Mouse (Mus musculus) CH12.LX (cell line): ENCODE measurements around the gene Mdp1. TPM values are rescaled to one million over a fixed set of nuclear protein-coding genes. Genes with fewer than 3 reads are reported as not detected.

Source experiments
- DNase-seq: peaks from one replicate; pipeline ENCODE4 v3.0.0-alpha.2; 2013; ENCODE audit errors: extremely low read depth
- H3K27ac ChIP-seq: 2 replicates; pipeline ENCODE4 v1.5.1; 2012; ENCODE audit warnings: low read depth, mild to moderate bottlenecking, control low read depth, moderate library complexity; ENCODE audit not compliant: insufficient read depth
- H3K27me3 ChIP-seq: replicated peaks from 2 replicates; pipeline ENCODE3; 2012; ENCODE audit warnings: inconsistent platforms
- H3K36me3 ChIP-seq, 2 experiments: replicated peaks in 1 of 2; 2 replicates each; pipeline versions ENCODE3 to v1.6.1; 2012; ENCODE audit warnings: inconsistent platforms in 1 of 2, low read length in 1 of 2, mild to moderate bottlenecking in 1 of 2, mixed read lengths in 1 of 2, moderate library complexity in 1 of 2; ENCODE audit not compliant: control insufficient read depth in 1 of 2, insufficient read depth in 1 of 2
- H3K4me1 ChIP-seq, 2 experiments: 2 replicates each; pipeline ENCODE4 v1.6.1; 2012; ENCODE audit warnings: inconsistent platforms in 1 of 2, moderate library complexity in 1 of 2; ENCODE audit not compliant: insufficient read depth in 2 of 2, control insufficient read depth in 1 of 2
- H3K4me2 ChIP-seq: 2 replicates; pipeline ENCODE4 v1.6.1; 2012; ENCODE audit warnings: low read depth, mild to moderate bottlenecking, control low read depth; ENCODE audit not compliant: poor library complexity, insufficient read depth, severe bottlenecking
- H3K4me3 ChIP-seq, 3 experiments: fragments of 150-350 bp in 1 of 3; sonication (generic) in 1 of 3; replicated peaks in 1 of 3; 2 replicates each; pipeline versions ENCODE3 to v1.5.1; 2011 to 2012; ENCODE audit warnings: low read depth in 2 of 3, low read length in 2 of 3, mild to moderate bottlenecking in 2 of 3, moderate library complexity in 2 of 3, control low read depth in 1 of 3, improper control_type of control experiment in 1 of 3, inconsistent platforms in 1 of 3, mixed read lengths in 1 of 3; ENCODE audit not compliant: poor library complexity in 1 of 3
- H3K79me2 ChIP-seq: replicated peaks from 2 replicates; pipeline ENCODE4 v1.6.1; 2012; ENCODE audit warnings: mild to moderate bottlenecking, moderate library complexity; ENCODE audit not compliant: control insufficient read depth, poor library complexity, insufficient read depth, severe bottlenecking; ENCODE audit errors: extremely low read depth
- H3K9ac ChIP-seq: 2 replicates; pipeline ENCODE4 v1.6.1; 2012; ENCODE audit warnings: low read depth, mild to moderate bottlenecking, control low read depth, moderate library complexity; ENCODE audit not compliant: insufficient read depth
- H3K9me3 ChIP-seq: replicated peaks from 2 replicates; pipeline ENCODE3; 2012; ENCODE audit warnings: low read length, inconsistent platforms, mixed read lengths
- BHLHE40 ChIP-seq: IDR thresholded peaks from 2 replicates; pipeline ENCODE4 v1.6.1; 2011; ENCODE audit warnings: mild to moderate bottlenecking, low read depth, low read length, improper control_type of control experiment
- CHD1 ChIP-seq: IDR thresholded peaks from 2 replicates; pipeline ENCODE4 v1.6.1; 2012; ENCODE audit warnings: low read depth, low read length, improper control_type of control experiment, inconsistent platforms
- CHD2 ChIP-seq: IDR thresholded peaks from 2 replicates; pipeline ENCODE4 v1.6.1; 2011; ENCODE audit warnings: low read length, improper control_type of control experiment
- CTCF ChIP-seq, 2 experiments: IDR thresholded peaks in 1 of 2; conservative IDR thresholded peaks in 1 of 2; 2 replicates each; pipeline ENCODE4 v1.5.1; 2011 to 2012; ENCODE audit warnings: low read depth in 2 of 2, low read length in 2 of 2, improper control_type of control experiment in 1 of 2, inconsistent platforms in 1 of 2, mild to moderate bottlenecking in 1 of 2, moderate library complexity in 1 of 2
- E2F4 ChIP-seq: IDR thresholded peaks from 2 replicates; pipeline ENCODE4 v1.6.1; 2011; ENCODE audit warnings: low read depth, low read length, improper control_type of control experiment; ENCODE audit not compliant: insufficient replicate concordance
- ELF1 ChIP-seq: IDR thresholded peaks from 2 replicates; pipeline ENCODE4 v1.6.1; 2014; ENCODE audit warnings: low read depth, mild to moderate bottlenecking, inconsistent platforms, low read length, improper control_type of control experiment
- EP300 ChIP-seq: IDR thresholded peaks from 2 replicates; pipeline ENCODE4 v1.6.1; 2011; ENCODE audit warnings: low read length, improper control_type of control experiment
- ETS1 ChIP-seq: conservative IDR thresholded peaks from 2 replicates; pipeline ENCODE4 v1.6.1; 2012; ENCODE audit warnings: low read depth, mild to moderate bottlenecking, inconsistent platforms, low read length, improper control_type of control experiment, moderate library complexity
- GABPA ChIP-seq: IDR thresholded peaks from 2 replicates; pipeline ENCODE4 v1.6.1; 2012; ENCODE audit warnings: low read depth, low read length, improper control_type of control experiment, inconsistent platforms; ENCODE audit not compliant: insufficient replicate concordance
- HCFC1 ChIP-seq: IDR thresholded peaks from 2 replicates; pipeline ENCODE4 v1.6.1; 2012; ENCODE audit warnings: low read depth, mild to moderate bottlenecking, inconsistent platforms, low read length, improper control_type of control experiment
- IRF4 ChIP-seq: IDR thresholded peaks from 2 replicates; pipeline ENCODE4 v1.6.1; 2014; ENCODE audit warnings: low read depth, mild to moderate bottlenecking, inconsistent platforms, low read length, improper control_type of control experiment
- JUN ChIP-seq: IDR thresholded peaks from 2 replicates; pipeline ENCODE4 v1.6.1; 2011; ENCODE audit warnings: low read depth, mild to moderate bottlenecking, low read length, improper control_type of control experiment, moderate library complexity; ENCODE audit not compliant: insufficient read depth
- JUND ChIP-seq: conservative IDR thresholded peaks from 2 replicates; pipeline ENCODE4 v1.6.1; 2011; ENCODE audit warnings: low read depth, low read length, improper control_type of control experiment
- KAT2A ChIP-seq: IDR thresholded peaks from 2 replicates; pipeline ENCODE4 v1.6.1; 2012; ENCODE audit warnings: low read length, improper control_type of control experiment, inconsistent platforms; ENCODE audit not compliant: insufficient replicate concordance
- MAFK ChIP-seq: IDR thresholded peaks from 2 replicates; pipeline ENCODE4 v1.6.1; 2011; ENCODE audit warnings: low read length, improper control_type of control experiment; ENCODE audit not compliant: insufficient replicate concordance
- MAX ChIP-seq: IDR thresholded peaks from 2 replicates; pipeline ENCODE4 v1.6.1; 2011; ENCODE audit warnings: low read length, improper control_type of control experiment
- MAZ ChIP-seq: IDR thresholded peaks from 2 replicates; pipeline ENCODE4 v1.6.1; 2012; ENCODE audit warnings: low read depth, mild to moderate bottlenecking, inconsistent platforms, low read length, improper control_type of control experiment, moderate library complexity
- MEF2A ChIP-seq: IDR thresholded peaks from 2 replicates; pipeline ENCODE4 v1.6.1; 2014; ENCODE audit warnings: low read depth, mild to moderate bottlenecking, inconsistent platforms, low read length, improper control_type of control experiment, borderline replicate concordance
- MXI1 ChIP-seq: IDR thresholded peaks from 2 replicates; pipeline ENCODE4 v1.6.1; 2011; ENCODE audit warnings: mild to moderate bottlenecking, low read depth, low read length, improper control_type of control experiment
- MYC ChIP-seq: IDR thresholded peaks from 2 replicates; pipeline ENCODE4 v1.6.1; 2011; ENCODE audit warnings: low read depth, mild to moderate bottlenecking, improper control_type of control experiment, low read length
- NELFE ChIP-seq: IDR thresholded peaks from 2 replicates; pipeline ENCODE4 v1.6.1; 2011; ENCODE audit warnings: low read depth, low read length, improper control_type of control experiment
- NRF1 ChIP-seq: IDR thresholded peaks from 2 replicates; pipeline ENCODE4 v1.6.1; 2014; ENCODE audit warnings: low read depth, mild to moderate bottlenecking, inconsistent platforms, low read length, improper control_type of control experiment, moderate library complexity
- PAX5 ChIP-seq: IDR thresholded peaks from 2 replicates; pipeline ENCODE4 v1.6.1; 2012; ENCODE audit warnings: low read length, inconsistent platforms, mixed read lengths
- POLR2A ChIP-seq: IDR thresholded peaks from 2 replicates; pipeline ENCODE4 v1.6.1; 2011; ENCODE audit warnings: low read depth, mild to moderate bottlenecking, improper control_type of control experiment, low read length
- POLR2AphosphoS2 ChIP-seq: IDR thresholded peaks from 2 replicates; pipeline ENCODE4 v1.6.1; 2011; ENCODE audit warnings: low read depth, low read length, improper control_type of control experiment
- RAD21 ChIP-seq: IDR thresholded peaks from 2 replicates; pipeline ENCODE4 v1.6.1; 2011; ENCODE audit warnings: low read depth, mild to moderate bottlenecking, low read length, improper control_type of control experiment, moderate library complexity
- RCOR1 ChIP-seq: conservative IDR thresholded peaks from 2 replicates; pipeline ENCODE4 v1.6.1; 2012; ENCODE audit warnings: low read depth, mild to moderate bottlenecking, inconsistent platforms, low read length, improper control_type of control experiment
- SIN3A ChIP-seq: IDR thresholded peaks from 2 replicates; pipeline ENCODE4 v1.6.1; 2012; ENCODE audit warnings: low read length, improper control_type of control experiment, inconsistent platforms
- SMC3 ChIP-seq: IDR thresholded peaks from 2 replicates; pipeline ENCODE4 v1.6.1; 2011; ENCODE audit warnings: low read depth, low read length, improper control_type of control experiment
- TBP ChIP-seq: conservative IDR thresholded peaks from 2 replicates; pipeline ENCODE4 v1.6.1; 2011; ENCODE audit warnings: low read depth, low read length, improper control_type of control experiment
- TCF12 ChIP-seq: IDR thresholded peaks from 2 replicates; pipeline ENCODE4 v1.6.1; 2014; ENCODE audit warnings: low read depth, mild to moderate bottlenecking, inconsistent platforms, low read length, improper control_type of control experiment
- UBTF ChIP-seq: IDR thresholded peaks from 2 replicates; pipeline ENCODE4 v1.6.1; 2012; ENCODE audit warnings: low read depth, mild to moderate bottlenecking, inconsistent platforms, low read length, improper control_type of control experiment, moderate library complexity
- USF1 ChIP-seq: IDR thresholded peaks from 2 replicates; pipeline ENCODE4 v1.6.1; 2014; ENCODE audit warnings: low read depth, mild to moderate bottlenecking, inconsistent platforms, low read length, improper control_type of control experiment
- USF2 ChIP-seq: conservative IDR thresholded peaks from 2 replicates; pipeline ENCODE4 v1.6.1; 2011; ENCODE audit warnings: low read depth, low read length, improper control_type of control experiment
- ZC3H11A ChIP-seq: IDR thresholded peaks from 2 replicates; pipeline ENCODE4 v1.6.1; 2012; ENCODE audit warnings: low read depth, mild to moderate bottlenecking, inconsistent platforms, low read length, improper control_type of control experiment
- ZKSCAN1 ChIP-seq: IDR thresholded peaks from 2 replicates; pipeline ENCODE4 v1.6.1; 2012; ENCODE audit warnings: low read depth, inconsistent platforms, low read length, improper control_type of control experiment, borderline replicate concordance
- ZMIZ1 ChIP-seq: IDR thresholded peaks from 2 replicates; pipeline ENCODE4 v1.6.1; 2012; ENCODE audit warnings: low read depth, mild to moderate bottlenecking, inconsistent platforms, low read length, improper control_type of control experiment
- ZNF384 ChIP-seq: IDR thresholded peaks from 2 replicates; pipeline ENCODE4 v1.6.1; 2012; ENCODE audit warnings: low read depth, low read length, improper control_type of control experiment, inconsistent platforms
- dilution Hi-C: fragments of 300-500 bp; cut with MboI; formaldehyde crosslinking; loops from 2 replicates; pipeline ENCODE4 v1.14.3; 2020; ENCODE audit warnings: low sequenced_read_pairs; ENCODE audit not compliant: extremely low pct_unique_long_range_greater_than_20kb, extremely low pct_ligation_motif_present
- in situ Hi-C: fragments of 300-500 bp; cut with MboI; formaldehyde crosslinking; loops from 3 replicates; pipeline ENCODE4 v1.14.3; 2019; ENCODE audit warnings: low sequenced_read_pairs, low pct_ligation_motif_present, low pct_unique_long_range_greater_than_20kb, mixed read lengths
- polyA plus RNA-seq: library from polyadenylated mRNA; unstranded; fragments of >175 nt; gene quantifications from 2 replicates; pipeline ENCODE4 v1.2.1, GENCODE M21; 2012; ENCODE audit warnings: low read depth; ENCODE audit not compliant: insufficient read length
- total RNA-seq, 2 experiments: library from RNA; depleted of rRNA; stranded (reverse); fragments of 300-350 nt in 1 of 2; fragments of >200 nt in 1 of 2; gene quantifications; 2 replicates each; pipeline ENCODE4 v1.2.3; 2012 to 2014

Mdp1 gene
- total RNA-seq (2012; rRNA removed) (25.1 and 25.6 TPM in 2 replicates), total RNA-seq (2014; rRNA removed) (30.9 and 39.0 TPM in 2 replicates), polyA plus RNA-seq (23.4 and 26.0 TPM in 2 replicates)

- Histone ChIP-seq H3K27ac (no peak within 1 kb of the TSS), H3K27me3 (no peaks in the 10 kb centered on the region), H3K79me2 (peaks cover 4% of the 10 kb centered on the region), H3K9me3 (no peaks in the 10 kb centered on the region), H3K4me3 (peak within 1 kb of the TSS; percentile 64 to 79 (median 70)), H3K4me2 (peak within 1 kb of the TSS; percentile 95), H3K9ac (peak within 1 kb of the TSS; percentile 87), H3K4me1 (peaks cover 0 to 16% of the 10 kb centered on the region in 2 experiments; a peak in 2 of 4 replicates), H3K36me3 (peaks cover 21 to 60% of the 10 kb centered on the region in 2 experiments)
- DNase-seq = peak; percentile 74
- TF ChIP-seq ZC3H11A (no peak), RAD21 (no peak; the same call in 1 of the 2 replicates), ELF1 (peak; percentile 56; the same call in 1 of the 2 replicates), GABPA (peak; percentile 68; the same call in 1 of the 2 replicates), SMC3 (peak; percentile 21; the same call in 1 of the 2 replicates), BHLHE40 (no peak), USF2 (no peak), IRF4 (no peak; the same call in 1 of the 2 replicates), SIN3A (peak; percentile 73), MAZ (no peak; the same call in 1 of the 2 replicates), NRF1 (peak; percentile 32), ETS1 (no peak), MAFK (no peak), MXI1 (peak; percentile 81), NELFE (peak; percentile 62; the same call in 1 of the 2 replicates), RCOR1 (no peak), EP300 (no peak), USF1 (no peak), ZMIZ1 (no peak), MEF2A (peak; percentile 73), JUN (no peak), CHD1 (no peak), TCF12 (peak; percentile 76; the same call in 1 of the 2 replicates), UBTF (no peak; the same call in 1 of the 2 replicates), MYC (no peak), POLR2A (peak; percentile 73), JUND (no peak), CTCF (conservative IDR thresholded peaks at IDR 0.05 in 1 of 2, IDR thresholded peaks at IDR 0.05 in 1 of 2; ENCODE audit: low read depth in 2 of 2, low read length in 2 of 2) (peak in 1 of 2 experiments; percentile 76; a peak in 2 of 4 replicates), POLR2AphosphoS2 (no peak), ZKSCAN1 (no peak), PAX5 (no peak), MAX (no peak; the same call in 1 of the 2 replicates), HCFC1 (peak; percentile 80), ZNF384 (0 out of 2 replicates have a peak, but pooled peaks have one; percentile 5), KAT2A (peak; percentile 48; the same call in 1 of the 2 replicates), E2F4 (no peak), TBP (0 out of 2 replicates have a peak, but pooled peaks have one; percentile 45), CHD2 (no peak)
- in situ Hi-C loops (no loop called here), dilution Hi-C loops (no loop called here)
These were observed at the start of gene Mdp1 for GRCm38 (mm10) chr14:55659960-55660573. TSS of gene Mdp1 (minus strand) at chr14:55660508.
